Mouse (Mus musculus) T-cell, adult 2 months (primary cell): ENCODE measurements around the gene 9530068E07Rik.

Experiments used
- DNase-seq: peaks from one replicate; pipeline ENCODE4 v3.0.0; 2022; ENCODE audit warnings: low spot score

9530068E07Rik gene

DNA sequence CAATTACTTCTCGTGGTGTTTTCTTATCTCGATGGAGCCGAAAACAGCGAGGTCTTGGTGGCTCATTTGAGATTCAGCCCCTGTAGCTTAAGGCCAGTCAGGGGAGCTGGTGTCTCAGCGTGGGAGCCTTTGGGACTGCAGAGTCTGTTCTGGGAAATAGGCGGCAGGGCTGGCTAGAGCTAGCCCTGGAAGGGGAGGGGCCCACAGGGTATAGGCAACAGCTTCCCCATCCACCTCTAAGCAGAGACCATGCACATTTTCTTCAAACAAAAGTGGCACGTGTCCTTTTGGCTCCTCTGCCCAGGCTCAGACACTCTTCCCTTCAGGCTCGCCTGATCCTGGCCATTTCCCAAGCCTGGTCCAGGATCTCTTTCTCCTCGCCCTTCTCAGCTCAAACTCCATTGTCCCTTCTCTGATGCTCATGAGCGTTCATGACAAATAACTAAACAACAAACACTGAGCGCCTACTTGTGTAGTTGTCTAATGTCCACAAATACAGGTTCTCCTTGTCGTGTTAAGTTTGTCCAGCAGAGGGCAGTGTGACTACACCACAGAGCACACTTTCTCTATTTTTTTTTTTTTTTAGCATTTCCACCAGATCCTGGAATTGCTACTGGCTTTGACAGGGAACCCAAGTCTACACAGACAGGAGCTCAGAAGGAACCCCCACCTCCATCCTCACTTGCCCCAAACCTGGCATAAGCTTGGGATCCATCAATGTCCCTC, 25.0 kb downstream of the 9530068E07Rik start:
- peak; percentile 43 for DNase-seq

DNA sequence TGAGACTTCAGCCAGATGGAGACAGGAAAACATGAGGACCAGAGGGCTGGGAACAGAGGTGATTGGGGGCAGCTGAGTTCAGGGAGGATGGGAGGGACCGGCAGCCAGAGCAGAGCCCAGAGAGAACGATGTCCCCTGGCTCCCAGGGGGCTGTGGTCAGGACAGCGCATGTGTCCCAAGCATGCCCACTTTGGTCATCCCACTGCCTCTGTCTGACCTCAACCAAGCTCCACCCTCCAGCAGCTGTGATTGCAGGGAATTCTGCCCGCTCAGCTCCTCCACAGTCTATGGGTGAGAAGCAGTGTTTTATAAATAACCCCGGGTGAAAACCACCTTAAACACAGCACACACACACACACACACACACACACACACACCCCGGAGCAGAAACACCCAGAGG, 33.2 kb downstream of the 9530068E07Rik start:
- DNase-seq: no peak

DNA sequence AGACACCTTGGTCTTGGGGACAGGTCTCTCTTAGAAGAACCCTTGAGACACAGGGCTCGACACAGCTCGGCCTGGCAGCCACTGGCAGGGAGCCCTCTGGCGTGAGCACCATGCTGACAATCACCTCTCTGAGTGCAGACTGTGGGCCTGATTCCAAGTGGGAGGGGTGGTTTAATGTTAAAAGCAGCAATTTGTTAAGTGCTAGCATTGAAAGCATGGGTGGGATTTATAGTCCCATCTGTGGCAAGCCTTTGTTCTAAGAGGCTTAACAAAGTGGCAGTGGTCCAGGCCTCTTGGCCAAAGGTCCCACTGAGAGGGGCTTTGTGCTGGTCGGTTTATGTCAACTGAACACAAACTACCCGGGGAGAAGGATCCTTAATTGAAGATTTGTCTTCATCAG, 35.4 kb downstream of the 9530068E07Rik start:
- DNase-seq: no peak

DNA sequence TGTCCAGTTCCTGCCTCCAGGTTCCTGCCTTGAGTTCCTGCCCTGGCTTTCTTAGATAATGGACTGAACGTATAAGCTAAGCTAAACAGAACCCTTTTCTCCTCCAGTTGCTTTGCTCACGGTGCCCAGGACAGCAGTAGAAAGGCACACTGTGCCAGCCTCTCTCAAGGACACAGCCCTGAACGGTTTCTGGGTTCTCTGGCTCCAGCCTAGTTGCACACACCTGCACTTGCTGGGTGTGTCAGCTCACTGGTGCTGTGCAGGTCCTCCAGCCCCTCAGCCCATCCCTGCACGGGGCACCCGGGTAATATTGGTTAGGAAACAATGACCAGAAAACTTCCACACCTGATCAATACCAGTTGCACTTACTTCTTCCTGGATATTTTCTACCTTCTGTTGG, 35.9 kb downstream of the 9530068E07Rik start:
- DNase-seq: no peak

DNA sequence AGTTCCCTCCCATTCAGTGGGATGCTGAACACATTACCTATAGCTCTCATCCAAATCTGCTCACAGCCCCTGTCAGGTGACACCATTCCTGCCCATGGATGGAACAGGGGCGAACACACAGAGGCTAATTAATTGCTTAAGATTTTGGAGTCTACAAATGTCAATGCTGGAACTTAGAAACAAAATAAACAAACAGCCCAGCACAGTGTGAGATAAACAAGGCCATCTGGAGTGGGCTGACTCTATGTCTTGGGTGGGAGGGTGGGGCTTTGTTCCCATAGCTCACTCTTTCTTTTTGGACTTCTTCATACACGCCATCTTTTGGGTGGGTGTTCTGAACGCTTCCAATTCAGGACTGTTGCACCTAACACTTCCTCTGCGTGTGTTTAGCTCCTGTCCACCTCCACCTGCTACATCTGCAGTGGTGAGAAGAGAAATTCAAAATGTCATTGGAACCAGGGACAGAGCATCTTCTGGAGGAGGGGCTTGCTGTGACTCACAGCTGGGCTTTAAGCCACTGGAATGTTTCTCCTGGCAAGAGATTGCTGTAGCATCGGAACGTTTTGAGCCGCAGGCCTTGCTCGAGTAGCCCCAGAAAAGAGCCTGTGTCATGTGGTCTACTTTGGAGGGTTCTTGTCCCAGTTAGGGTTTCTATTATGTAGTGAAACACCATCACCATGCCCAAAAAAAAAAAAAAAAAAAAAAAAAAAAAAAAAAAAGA, 37.0 kb downstream of the 9530068E07Rik start:
- DNase-seq: no peak

DNA sequence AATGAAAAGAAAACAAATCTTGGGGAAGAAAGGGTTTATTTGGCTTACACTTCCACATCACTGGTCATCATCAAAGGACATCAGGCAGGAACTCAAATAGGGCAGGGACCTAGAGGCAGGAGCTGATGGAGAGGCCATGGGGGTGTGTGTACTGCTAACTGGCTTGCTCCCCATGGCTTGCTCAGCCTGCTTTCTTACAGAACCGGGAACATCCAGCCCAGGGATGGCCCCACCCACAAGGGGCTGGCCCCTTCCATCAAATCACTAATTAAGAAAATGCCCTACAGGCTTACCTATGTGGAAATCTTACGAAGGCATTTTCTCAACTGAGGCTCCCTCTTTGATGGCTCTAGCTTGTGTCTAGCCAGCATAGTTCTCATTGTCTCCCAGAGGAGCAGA, 37.6 kb downstream of the 9530068E07Rik start:
- DNase-seq: no peak

DNA sequence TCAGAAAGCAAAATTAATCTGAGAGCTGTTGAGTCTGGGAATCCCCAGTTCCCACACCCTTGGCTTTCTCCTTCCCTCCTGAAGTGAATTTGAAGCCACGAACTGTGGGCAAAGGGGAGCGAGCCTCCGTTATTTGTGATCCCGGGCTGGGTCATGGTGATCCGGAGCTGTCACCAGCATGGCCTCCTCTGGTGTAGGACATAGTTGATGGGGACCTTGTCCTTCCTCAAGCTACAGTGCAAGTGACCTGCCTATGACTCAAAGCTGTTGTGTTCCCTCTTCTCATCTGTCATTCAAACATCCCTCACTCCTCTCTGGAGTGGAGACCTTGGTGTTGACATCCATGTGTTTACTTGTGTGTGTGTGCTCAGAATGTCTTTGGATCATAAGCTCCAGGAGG, 39.2 kb downstream of the 9530068E07Rik start:
- no peak for DNase-seq

DNA sequence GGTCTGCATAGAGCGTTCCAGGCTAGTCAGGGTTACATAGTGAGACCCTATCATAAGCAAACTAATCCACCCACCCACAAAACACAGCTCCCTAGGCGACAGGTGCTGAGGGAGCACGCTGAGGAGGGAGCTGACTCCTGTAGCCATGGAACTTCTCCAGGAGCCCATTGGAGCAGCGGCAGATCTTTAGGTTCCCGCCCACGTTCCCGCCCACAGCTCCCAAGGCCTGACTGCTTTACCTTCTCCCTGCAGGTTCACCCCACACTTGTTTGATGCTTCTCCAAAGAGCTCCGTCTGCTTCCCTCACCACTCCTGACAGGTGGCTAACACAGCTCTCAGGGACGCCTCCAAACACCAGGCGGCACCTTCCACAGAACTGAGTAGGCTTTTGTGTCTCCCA, 40.9 kb downstream of the 9530068E07Rik start:
- DNase-seq: no peak

DNA sequence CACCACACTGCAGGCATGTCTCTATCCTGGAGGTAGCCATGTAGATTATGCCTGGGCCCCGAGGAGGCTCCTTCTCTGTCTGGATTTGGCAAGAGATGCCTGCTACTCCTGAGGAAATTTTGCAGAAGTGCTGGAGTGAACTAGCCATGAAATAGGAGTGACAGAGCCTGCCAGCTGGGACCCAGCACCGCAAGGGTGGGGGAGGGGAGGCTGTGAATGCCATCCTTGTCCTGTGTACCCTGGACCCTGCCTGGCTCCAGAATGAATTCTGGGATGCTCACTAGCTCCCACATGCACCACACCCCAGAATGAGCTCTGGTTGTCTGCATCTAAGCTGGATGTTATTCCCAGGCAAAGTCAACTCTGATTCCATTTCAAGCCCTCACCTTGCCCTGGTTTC, 44.9 kb downstream of the 9530068E07Rik start:
- no peak for DNase-seq

DNA sequence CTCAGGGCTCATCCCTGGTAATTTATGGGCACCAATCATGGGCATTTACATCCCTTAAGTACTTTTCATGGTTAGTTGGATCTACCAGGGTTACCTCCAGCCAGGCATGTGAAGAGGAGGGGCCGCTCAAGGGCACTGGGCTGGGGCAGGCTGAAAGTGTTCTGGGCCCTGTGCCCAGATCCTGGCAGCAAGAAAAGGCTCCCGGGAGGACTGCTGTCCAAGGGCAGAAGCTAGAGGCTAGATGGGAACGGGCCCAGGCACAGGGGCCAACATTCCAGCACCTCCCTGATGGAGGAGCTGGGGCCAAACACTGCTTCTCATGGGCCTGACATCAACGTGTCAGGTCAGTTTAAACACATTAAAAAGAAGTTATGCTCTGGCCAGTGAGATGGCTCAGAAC, 51.0 kb downstream of the 9530068E07Rik start:
- DNase-seq: no peak

DNA sequence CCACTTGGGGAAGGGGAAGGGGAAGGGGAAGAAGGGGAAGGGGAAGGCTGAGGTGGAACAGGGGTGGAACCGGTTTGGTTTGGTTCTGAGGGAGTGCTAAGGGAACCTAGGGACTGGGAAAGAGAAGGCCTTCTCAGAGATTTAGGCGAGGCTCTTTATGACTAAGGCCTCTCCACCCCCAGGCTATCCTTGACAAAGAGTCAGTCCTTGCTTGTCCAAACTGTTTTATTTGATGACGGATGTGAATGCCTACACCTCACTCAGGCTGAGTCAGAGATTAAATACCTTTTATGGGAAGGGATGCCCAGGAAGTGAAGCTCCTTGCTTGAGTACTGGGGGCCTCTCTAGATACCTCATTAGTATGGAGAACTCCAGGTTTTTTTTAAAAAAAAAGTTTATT, 52.8 kb downstream of the 9530068E07Rik start:
- no peak for DNase-seq

DNA sequence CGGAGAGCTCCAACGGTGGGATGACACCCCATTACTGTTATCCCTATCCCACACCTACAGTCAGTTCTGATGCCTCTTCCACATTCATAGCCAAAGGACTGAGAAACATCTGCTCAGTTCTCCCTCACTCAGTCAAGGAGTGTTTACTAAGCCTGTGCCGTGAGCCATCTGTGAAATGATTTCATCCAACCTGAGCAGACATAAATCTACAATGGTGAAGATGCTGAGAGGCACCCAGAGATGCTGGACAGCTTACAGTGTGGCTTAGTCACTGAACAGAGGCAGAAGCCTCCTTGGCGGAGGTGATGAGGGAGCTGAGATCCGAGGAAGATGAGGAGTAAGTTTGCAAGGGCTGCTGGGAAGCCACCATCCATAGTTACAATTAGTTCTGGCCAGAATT, 62.1 kb downstream of the 9530068E07Rik start:
- no peak for DNase-seq
